Comparison of ENCODE assay signal across 8 mouse cellular contexts in genomic region chr16:87783561-87784304, GRCm38 (mm10).
A peak's percentile ranks its signal among the peaks of the same experiment; 100 is the strongest.
DNase-seq lines count a peak whose midpoint lies in the region; ATAC-seq lines count a peak whose summit lies in the region.

No protein-coding gene starts in this region.

- H3K27me3 ChIP-seq in lung, embryonic 16.5 days (ENCODE audit: control insufficient read depth, insufficient read depth, low read depth, low read length): no peaks in the 10 kb centered on the region
- H3K27me3 ChIP-seq in forebrain, embryonic 13.5 days: no peaks in the 10 kb centered on the region

- H3K27ac ChIP-seq in lung, embryonic 16.5 days (ENCODE audit: low read length): peak overlapping the region; percentile 68
- no peak overlapping the region for H3K27ac ChIP-seq in forebrain, embryonic 13.5 days

- H3K4me2 ChIP-seq in lung, embryonic 16.5 days (ENCODE audit: low read depth, low read length): peak overlapping the region; percentile 42
- H3K4me2 ChIP-seq in forebrain, embryonic 13.5 days: no peak overlapping the region

- 60% methylated on average over 17 of the region's 17 CpGs for WGBS in lung, embryonic 16.5 days
- WGBS in forebrain, embryonic 13.5 days: 85% methylated on average over 17 of the region's 17 CpGs

- no peaks in the 10 kb centered on the region for H3K9me3 ChIP-seq in lung, embryonic 16.5 days (ENCODE audit: control insufficient read depth, low read length)
- H3K9me3 ChIP-seq in forebrain, embryonic 13.5 days (replicated peaks): no peaks in the 10 kb centered on the region

- H3K36me3 ChIP-seq in lung, embryonic 16.5 days (ENCODE audit: control insufficient read depth, insufficient read depth, low read length): no peaks in the 10 kb centered on the region
- no peaks in the 10 kb centered on the region for H3K36me3 ChIP-seq in forebrain, embryonic 13.5 days (ENCODE audit: poor library complexity, severe bottlenecking)

- H3K4me3 ChIP-seq in lung, embryonic 16.5 days (ENCODE audit: low read length): no peak overlapping the region
- H3K4me3 ChIP-seq in forebrain, embryonic 13.5 days: no peak overlapping the region

- ATAC-seq in lung, embryonic 16.5 days (ENCODE audit: low read depth): peak; percentile 67
- no peak for ATAC-seq in forebrain, embryonic 13.5 days
- no peak for ATAC-seq in megakaryocyte progenitor cell, adult 5-6 weeks (replicated peaks; ENCODE audit: poor library complexity)

- no peak overlapping the region for H3K9ac ChIP-seq in lung, embryonic 16.5 days (ENCODE audit: low read length)
- H3K9ac ChIP-seq in forebrain, embryonic 13.5 days: no peak overlapping the region

- peak; percentile 38 for DNase-seq in adrenal gland, adult 8-10 months
- DNase-seq in adrenal gland, postnatal 25 days: no peak
- no peak for DNase-seq in lung, postnatal 10 days
- peak; percentile 33 for DNase-seq in kidney, adult 18-20 months
- peak; percentile 17 for DNase-seq in mesoderm, embryonic 11.5 days (ENCODE audit: low read depth, low spot score)

- peaks cover 5% of the 10 kb centered on the region; the same call in 1 of the 2 replicates for H3K4me1 ChIP-seq in lung, embryonic 16.5 days (replicated peaks; ENCODE audit: control insufficient read depth, insufficient read depth, low read length)
- no peaks in the 10 kb centered on the region for H3K4me1 ChIP-seq in forebrain, embryonic 13.5 days

Comparison
In these comparisons a context has a peak if more than half of its experiments do, and no peak if none do; other contexts are left out.
1. DNase-seq: peak in adrenal gland, adult 8-10 months (single experiment), kidney, adult 18-20 months (single experiment) and mesoderm, embryonic 11.5 days (single experiment); none in adrenal gland, postnatal 25 days (single experiment) and lung, postnatal 10 days (single experiment).